Mouse (Mus musculus) brain, embryonic 14.5 days (tissue): ENCODE measurements around the gene Ext2.

Experiments
- CTCF ChIP-seq: fragments of 200-500 bp; IDR thresholded peaks from 2 replicates; pipeline ENCODE4 v1.5.1; 2012; ENCODE audit warnings: inconsistent platforms, mild to moderate bottlenecking, moderate library complexity, borderline replicate concordance; ENCODE audit not compliant: insufficient read depth, insufficient read length; ENCODE audit errors: extremely low read depth
- POLR2A ChIP-seq: fragments of 200-500 bp; IDR thresholded peaks from 2 replicates; pipeline ENCODE4 v1.6.1; 2012; ENCODE audit warnings: mild to moderate bottlenecking, inconsistent platforms, borderline replicate concordance; ENCODE audit not compliant: poor library complexity, insufficient read depth, insufficient read length, severe bottlenecking; ENCODE audit errors: extremely low read depth

GRCm38 (mm10) chr2:93634609-93635008 lies 187.8 kb downstream of the Ext2 start:
- TF ChIP-seq CTCF = no peak
- TF ChIP-seq POLR2A = no peak
